Mouse (Mus musculus) 3T3-L1 (cell line): ENCODE measurements around the gene Ap5z1.

Source experiments
- DNase-seq: peaks from one replicate; pipeline ENCODE4 v3.0.0-alpha.2; 2015; ENCODE audit warnings: low read depth, low spot score

Gene Ap5z1

DNA sequence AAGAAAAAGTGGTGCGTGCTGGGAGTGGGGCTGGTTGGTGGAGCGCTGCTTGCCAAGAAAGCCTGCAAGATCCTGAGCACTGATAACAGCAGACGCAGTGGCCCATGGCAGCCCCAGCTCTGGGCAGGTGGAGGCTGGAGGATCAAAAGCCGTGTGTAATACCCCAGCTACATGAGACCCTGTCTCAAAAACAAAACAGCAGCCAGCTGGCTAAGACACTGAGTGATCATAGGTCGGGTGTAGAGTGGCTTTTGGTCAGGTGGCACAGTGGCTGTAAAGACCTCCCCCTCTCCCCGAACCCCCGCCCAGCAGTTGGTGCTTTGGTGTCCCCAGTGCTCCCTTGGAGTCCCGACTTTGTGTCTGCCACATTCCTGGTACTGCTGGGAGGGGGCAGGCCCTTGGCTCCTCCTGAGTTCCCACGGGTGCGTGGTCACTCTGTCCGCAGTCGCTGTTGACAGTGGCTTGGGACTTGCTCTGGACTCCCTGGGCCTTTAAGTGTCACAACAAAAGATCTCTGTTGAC, 23.8 kb upstream of the Ap5z1 start:
- DNase-seq, result peak; percentile 45

DNA sequence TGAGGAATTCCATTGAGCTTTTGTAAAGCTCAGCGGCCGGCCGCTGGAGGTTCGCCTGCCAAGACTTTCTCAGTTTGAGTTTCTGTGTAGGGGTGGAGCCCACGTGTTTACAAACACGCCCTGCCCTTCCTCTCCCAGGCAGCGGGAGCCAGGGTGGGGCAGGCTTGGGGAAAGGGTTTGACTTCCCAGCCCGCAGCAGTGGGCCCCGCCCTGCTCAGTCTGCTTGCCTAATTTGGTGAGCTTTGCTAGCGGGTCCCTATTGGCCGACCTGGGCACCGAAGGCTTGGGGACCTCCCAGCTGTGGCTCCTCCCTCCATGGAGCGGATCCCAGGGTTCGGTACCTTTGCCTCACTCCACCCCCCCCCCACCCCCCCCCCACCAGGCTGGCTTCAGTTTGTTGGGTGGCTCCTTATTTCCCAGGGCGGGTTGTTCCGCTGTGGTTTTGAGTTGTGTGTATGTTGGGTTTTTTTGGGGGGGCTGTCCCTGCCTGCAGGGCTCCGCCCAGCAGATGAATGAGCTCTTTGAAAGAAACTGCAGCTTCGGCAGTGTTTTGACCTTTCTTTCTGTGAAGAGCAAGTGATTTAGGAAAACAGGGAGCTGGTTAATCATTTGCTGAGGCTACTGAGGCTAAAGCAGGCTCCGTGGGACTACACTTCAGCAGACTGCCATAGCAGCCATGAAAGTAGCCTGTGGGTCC, 23.1 kb upstream of the Ap5z1 start:
- DNase-seq, result peak; percentile 100

GRCm38 (mm10) chr5:142441332-142442044, 22.3 kb upstream of the Ap5z1 start:
- DNase-seq, result peak; percentile 61

DNA sequence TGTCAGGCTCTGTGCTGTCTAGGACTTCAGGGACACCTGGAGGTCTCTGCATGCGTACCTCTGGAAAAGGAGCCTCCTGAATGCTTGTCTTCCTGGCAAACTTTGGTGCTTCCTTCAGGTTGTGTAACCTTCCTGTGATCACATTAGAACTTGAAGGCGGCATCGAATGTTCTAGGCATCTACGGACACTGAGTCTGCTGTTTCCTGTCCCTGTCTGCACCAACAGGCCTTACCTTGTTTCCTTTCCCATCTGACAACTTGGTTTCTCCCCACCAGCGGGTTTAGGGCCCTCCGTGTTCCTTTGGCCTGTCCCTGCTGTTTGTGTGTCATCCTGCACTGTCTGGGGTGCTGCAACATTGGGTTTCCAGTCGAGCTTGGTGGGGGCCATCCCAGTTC, 21.7 kb upstream of the Ap5z1 start:
- no peak for DNase-seq

DNA sequence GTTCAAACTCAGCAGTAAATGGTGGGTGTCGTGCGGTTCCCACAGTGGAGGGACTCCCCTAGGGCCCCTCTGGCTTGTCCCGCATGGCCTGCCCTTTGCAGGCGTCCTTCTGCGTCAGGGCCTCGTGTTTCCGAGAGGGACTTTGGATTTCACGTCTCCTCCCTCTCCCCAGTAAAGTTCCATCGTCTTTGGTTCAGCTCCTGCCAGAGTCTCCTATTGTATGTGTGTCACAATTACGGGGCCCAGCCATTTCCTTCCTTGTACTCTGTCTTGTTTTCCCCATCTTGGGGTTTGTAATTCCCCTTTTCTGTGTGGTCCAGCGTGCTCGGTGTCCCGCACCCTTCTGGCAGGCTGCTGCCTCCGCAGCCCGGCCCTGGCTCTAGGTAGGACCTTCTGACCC, 20.2 kb upstream of the Ap5z1 start:
- no peak for DNase-seq

- no peak for DNase-seq
Observed at GRCm38 (mm10) chr5:142443994-142444393, 19.8 kb upstream of the Ap5z1 start.

DNA sequence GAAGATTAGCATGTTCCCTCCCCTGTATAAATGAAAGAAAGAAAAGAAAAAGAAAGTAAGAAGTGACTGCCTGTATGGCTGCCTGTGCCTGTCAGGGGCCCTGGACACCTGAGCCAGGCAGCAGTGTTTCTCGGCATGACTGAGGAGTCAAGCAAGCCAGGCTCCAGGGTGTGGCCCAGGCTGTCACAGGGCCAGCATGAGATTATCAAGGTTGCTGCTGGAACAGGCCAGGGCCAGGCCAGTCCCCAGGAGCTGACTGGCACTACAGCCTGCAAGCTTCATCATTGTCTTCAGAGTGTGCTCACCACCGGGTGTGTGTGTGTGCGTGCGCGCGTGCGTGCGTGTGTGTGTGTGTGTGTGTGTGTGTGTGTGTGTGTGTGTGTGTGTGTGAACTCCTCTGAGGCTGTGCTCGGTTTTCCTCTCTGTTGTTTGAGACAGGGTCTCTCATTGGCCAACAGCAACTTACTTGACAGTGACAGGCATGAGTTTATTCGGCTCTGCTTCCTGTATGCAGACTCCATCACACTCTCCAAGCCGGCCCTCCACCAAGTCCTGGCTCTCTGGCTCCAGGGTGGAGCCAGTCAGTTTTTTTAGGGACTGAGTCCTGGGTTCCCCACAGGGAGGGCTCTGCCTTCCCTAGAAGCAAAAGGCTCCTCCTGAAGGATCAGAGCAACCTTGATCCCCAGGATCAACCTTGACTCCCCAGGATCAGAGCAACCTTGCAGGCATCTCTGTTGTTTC, 18.8 kb upstream of the Ap5z1 start:
- peak; percentile 47 for DNase-seq

- peak; percentile 54 for DNase-seq
Observed at GRCm38 (mm10) chr5:142445709-142446108, 18.0 kb upstream of the Ap5z1 start.

DNA sequence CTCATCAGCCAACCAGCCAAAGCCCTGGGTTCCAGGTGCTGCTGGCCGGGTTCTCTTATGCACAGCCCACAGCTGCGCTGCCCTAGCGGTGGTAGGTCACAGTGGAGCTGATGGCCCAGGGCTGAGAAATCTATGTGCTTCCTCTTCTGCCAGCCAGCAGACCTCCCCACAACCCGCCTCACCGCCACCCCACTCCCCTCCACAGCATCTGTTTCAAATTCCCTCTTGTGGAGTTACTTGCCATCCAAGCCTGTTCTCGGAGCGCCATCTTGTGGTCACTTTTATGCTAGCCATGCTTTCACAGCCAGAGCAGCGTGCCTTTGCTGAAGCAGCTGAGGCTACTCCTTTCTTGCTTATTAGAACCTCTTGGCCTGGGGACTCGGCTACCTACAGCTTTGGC, 15.7 kb upstream of the Ap5z1 start:
- peak; percentile 98 for DNase-seq

- no peak for DNase-seq
Observed at GRCm38 (mm10) chr5:142448623-142449022, 15.1 kb upstream of the Ap5z1 start.

DNA sequence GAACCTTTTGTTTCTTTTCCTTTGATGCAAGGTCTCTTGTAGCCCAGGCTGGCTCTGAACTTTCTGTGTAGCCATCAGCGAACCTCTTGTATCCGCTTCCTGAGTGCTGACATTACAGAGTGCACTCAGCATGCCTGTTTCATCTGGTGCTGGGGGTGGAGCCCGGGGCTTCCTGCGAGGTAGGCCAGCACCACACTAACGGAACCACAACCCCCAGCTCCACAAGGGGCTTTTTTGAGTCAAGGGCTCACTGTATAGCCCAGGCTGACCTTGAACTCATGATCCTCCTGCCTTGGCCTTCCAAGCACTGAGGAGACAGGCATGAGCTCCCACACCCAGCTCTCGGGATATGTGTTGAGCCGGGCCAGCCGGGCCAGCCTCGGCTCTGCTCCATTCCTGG, 12.9 kb upstream of the Ap5z1 start:
- no peak for DNase-seq

GRCm38 (mm10) chr5:142451759-142452158, 12.0 kb upstream of the Ap5z1 start:
- DNase-seq, result no peak

GRCm38 (mm10) chr5:142453742-142454141, 10.0 kb upstream of the Ap5z1 start:
- no peak for DNase-seq

DNA sequence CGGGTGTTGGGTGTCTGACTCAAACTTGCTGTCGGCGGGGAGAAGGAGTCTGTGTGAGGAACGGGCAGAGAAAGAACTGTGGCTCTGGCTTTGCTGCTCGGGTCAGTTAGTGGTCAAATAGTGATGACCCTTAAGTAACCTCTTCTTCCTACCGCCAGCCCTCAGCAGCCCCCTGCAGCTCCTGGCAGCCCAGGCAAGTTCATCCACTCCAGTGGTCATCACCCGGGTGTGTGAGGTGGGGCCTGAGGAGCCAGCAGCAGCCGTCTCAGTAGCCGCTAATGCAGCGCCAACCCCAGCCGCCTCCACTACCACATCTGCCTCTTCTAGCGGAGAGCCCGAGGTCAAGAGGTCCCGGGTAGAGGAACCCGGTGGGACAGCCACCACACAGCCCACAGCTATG, 7.4 kb upstream of the Ap5z1 start:
- DNase-seq, result no peak

GRCm38 (mm10) chr5:142457345-142457744, 6.4 kb upstream of the Ap5z1 start:
- DNase-seq, result peak; percentile 54

- DNase-seq, result no peak
Observed at GRCm38 (mm10) chr5:142458791-142459557, 4.8 kb upstream of the Ap5z1 start.

DNA sequence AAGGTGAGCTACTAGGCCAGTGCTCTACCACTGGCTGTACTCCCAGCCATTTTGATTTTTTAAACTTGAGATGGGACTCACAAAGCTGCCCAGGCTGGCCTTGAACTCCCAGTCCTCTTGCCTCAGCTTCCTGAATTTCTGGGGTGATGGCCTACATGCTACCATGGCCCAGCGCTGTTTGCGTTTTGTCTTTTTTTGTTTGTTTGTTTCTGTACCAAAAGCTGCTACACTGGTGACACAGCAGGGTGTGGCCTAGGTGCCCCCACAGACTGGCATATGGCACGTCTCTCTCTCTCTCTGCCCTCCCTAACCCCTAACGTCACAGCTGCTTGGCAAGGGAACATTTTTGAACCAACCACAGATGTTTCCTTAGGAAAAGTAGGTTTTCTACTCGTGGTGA, 3.9 kb upstream of the Ap5z1 start:
- DNase-seq, result no peak

DNA sequence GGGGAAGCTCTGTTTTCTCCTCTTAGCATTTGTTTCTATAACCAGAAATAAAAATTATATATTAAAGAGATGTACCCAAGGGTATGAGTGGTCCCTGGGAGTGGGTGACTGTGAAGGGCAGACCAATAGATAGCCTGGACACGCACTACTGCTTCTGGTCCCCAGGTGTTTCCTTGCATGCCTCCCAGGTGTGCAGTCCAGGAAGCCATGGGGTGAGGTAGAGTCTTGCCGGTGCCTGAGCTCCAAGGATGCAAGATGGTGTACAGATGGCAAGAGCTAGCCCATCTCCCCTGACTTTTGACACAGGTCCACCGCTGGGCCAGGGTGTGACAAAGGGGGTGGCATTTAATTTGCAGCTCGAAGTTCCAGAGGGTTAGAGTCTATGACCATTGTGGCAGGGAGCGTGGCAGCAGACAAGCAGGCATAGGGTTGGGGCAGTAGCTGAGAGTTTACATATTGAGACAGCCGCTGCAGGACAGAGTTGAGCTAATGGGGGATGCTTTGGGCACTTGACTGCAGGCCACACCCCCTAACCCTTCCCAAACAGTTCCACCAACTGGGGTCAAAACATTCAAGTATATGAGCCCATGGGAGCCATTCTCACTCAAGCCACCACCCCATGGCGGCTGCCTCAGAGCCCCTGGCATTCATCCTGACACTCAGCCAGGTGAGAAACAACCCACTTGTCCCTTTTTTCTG, 1.7 kb upstream of the Ap5z1 start:
- no peak for DNase-seq

- no peak for DNase-seq
Observed at GRCm38 (mm10) chr5:142462641-142462948, 1.1 kb upstream of the Ap5z1 start.

GRCm38 (mm10) chr5:142463011-142463410, 733 bp upstream of the Ap5z1 start:
- DNase-seq, result no peak

DNA sequence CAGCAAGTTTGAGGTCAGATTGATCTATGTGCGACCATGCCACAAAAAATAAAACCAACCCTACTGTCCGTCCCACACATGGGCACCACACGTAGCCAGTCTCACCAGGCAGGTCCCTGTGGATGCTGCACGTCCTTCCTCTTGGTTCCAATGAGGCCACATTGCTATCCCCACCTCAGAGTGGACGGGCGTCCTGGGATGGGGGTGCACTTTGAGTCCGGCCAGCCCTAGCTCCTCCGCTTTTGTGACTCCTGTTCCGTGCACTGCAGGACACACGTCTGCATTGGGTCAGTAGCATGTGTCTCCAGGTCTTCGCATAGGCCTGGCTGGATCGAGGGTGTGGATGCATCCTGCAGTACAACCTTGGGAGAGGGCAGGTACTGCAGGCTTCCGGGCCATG, 4.6 kb downstream of the Ap5z1 start:
- no peak for DNase-seq
